8 mouse cellular contexts compared by ENCODE assay signal in genomic region chr14:73324634-73325455, GRCm38 (mm10). TPM values are rescaled to one million over a fixed set of nuclear protein-coding genes. Genes with fewer than 3 reads are reported as not detected.
DNase-seq lines count a peak whose midpoint lies in the region; ATAC-seq lines count a peak whose summit lies in the region.

No protein-coding gene starts in this region.

- peak overlapping the region; percentile 97 for H3K4me3 ChIP-seq in hindbrain, embryonic 16.5 days (ENCODE audit: low read length)
- H3K4me3 ChIP-seq in limb, embryonic 15.5 days = peak overlapping the region; percentile 88
- peak overlapping the region; percentile 94 for H3K4me3 ChIP-seq in midbrain, embryonic 16.5 days (ENCODE audit: low read depth, low read length)
- peak overlapping the region; percentile 92 for H3K4me3 ChIP-seq in stomach, embryonic 15.5 days (replicated peaks)

- peak overlapping the region; percentile 97 for H3K9ac ChIP-seq in hindbrain, embryonic 16.5 days (ENCODE audit: low read depth, low read length)
- H3K9ac ChIP-seq in limb, embryonic 15.5 days = peak overlapping the region; percentile 76
- H3K9ac ChIP-seq in midbrain, embryonic 16.5 days (ENCODE audit: low read depth, low read length) = peak overlapping the region; percentile 93
- H3K9ac ChIP-seq in stomach, embryonic 15.5 days = peak overlapping the region; percentile 68

- H3K27ac ChIP-seq in hindbrain, embryonic 16.5 days (ENCODE audit: low read depth, low read length) = peak overlapping the region; percentile 97
- H3K27ac ChIP-seq in limb, embryonic 15.5 days = peak overlapping the region; percentile 88
- H3K27ac ChIP-seq in midbrain, embryonic 16.5 days (ENCODE audit: low read length) = peak overlapping the region; percentile 93
- peak overlapping the region; percentile 84 for H3K27ac ChIP-seq in stomach, embryonic 15.5 days

- no peaks in the 10 kb centered on the region for H3K36me3 ChIP-seq in hindbrain, embryonic 16.5 days (ENCODE audit: control insufficient read depth, insufficient read depth, low read length)
- H3K36me3 ChIP-seq in limb, embryonic 15.5 days = no peaks in the 10 kb centered on the region
- 0 out of 2 replicates have a peak, but pooled peaks cover 6% of the 10 kb centered on the region for H3K36me3 ChIP-seq in midbrain, embryonic 16.5 days (ENCODE audit: control insufficient read depth, insufficient read depth, low read length)
- H3K36me3 ChIP-seq in stomach, embryonic 15.5 days = no peaks in the 10 kb centered on the region

- no peaks in the 10 kb centered on the region for H3K9me3 ChIP-seq in hindbrain, embryonic 16.5 days (ENCODE audit: control insufficient read depth, low read length)
- H3K9me3 ChIP-seq in limb, embryonic 15.5 days = no peaks in the 10 kb centered on the region
- H3K9me3 ChIP-seq in midbrain, embryonic 16.5 days (replicated peaks; ENCODE audit: control insufficient read depth, low read length, poor library complexity, severe bottlenecking) = no peaks in the 10 kb centered on the region
- H3K9me3 ChIP-seq in stomach, embryonic 15.5 days = no peaks in the 10 kb centered on the region

- 0% methylated on average over 53 of the region's 55 CpGs for WGBS in hindbrain, embryonic 16.5 days
- under 1% methylated on average over 47 of the region's 55 CpGs for WGBS in limb, embryonic 15.5 days
- WGBS in midbrain, embryonic 16.5 days = under 1% methylated on average over 44 of the region's 55 CpGs
- under 1% methylated on average over 54 of the region's 55 CpGs for WGBS in stomach, embryonic 15.5 days

- peak; percentile 47 to 51 for DNase-seq in layer of hippocampus, postnatal 10 days (ENCODE audit: low spot score in 2 of 2)
- no peak for DNase-seq in layer of hippocampus, adult 8-10 months (ENCODE audit: low spot score in 2 of 2)
- peak; percentile 69 to 71 for DNase-seq in cerebellum, postnatal 10 days
- DNase-seq in gastrocnemius, adult 18-20 months (ENCODE audit: low spot score) = peak; percentile 24

- no peaks in the 10 kb centered on the region for H3K27me3 ChIP-seq in hindbrain, embryonic 16.5 days (replicated peaks; ENCODE audit: control insufficient read depth, insufficient read depth, low read length)
- no peaks in the 10 kb centered on the region for H3K27me3 ChIP-seq in limb, embryonic 15.5 days
- no peaks in the 10 kb centered on the region for H3K27me3 ChIP-seq in midbrain, embryonic 16.5 days (ENCODE audit: control insufficient read depth, insufficient read depth, low read depth, low read length)
- H3K27me3 ChIP-seq in stomach, embryonic 15.5 days (replicated peaks) = no peaks in the 10 kb centered on the region

- ATAC-seq in hindbrain, embryonic 16.5 days = peak; percentile 53; the same call in 1 of the 2 replicates
- 0 out of 2 replicates have a peak, but pooled peaks have one; percentile 20 for ATAC-seq in limb, embryonic 15.5 days (ENCODE audit: insufficient number of reproducible peaks, low FRiP score, low TSS enrichment, low read depth)
- ATAC-seq in midbrain, embryonic 16.5 days = peak; percentile 76
- ATAC-seq in stomach, embryonic 15.5 days (ENCODE audit: insufficient read depth, low FRiP score, low read depth) = peak; percentile 47

- peaks cover 11% of the 10 kb centered on the region for H3K4me1 ChIP-seq in hindbrain, embryonic 16.5 days (ENCODE audit: control insufficient read depth, insufficient read depth, low read depth, low read length)
- peaks cover 13% of the 10 kb centered on the region for H3K4me1 ChIP-seq in limb, embryonic 15.5 days
- peaks cover 19% of the 10 kb centered on the region for H3K4me1 ChIP-seq in midbrain, embryonic 16.5 days (ENCODE audit: control insufficient read depth, insufficient read depth, low read length)
- H3K4me1 ChIP-seq in stomach, embryonic 15.5 days = no peaks in the 10 kb centered on the region

- peak overlapping the region; percentile 94 for H3K4me2 ChIP-seq in hindbrain, embryonic 16.5 days (ENCODE audit: low read length)
- peak overlapping the region; percentile 89 for H3K4me2 ChIP-seq in limb, embryonic 15.5 days
- H3K4me2 ChIP-seq in midbrain, embryonic 16.5 days (ENCODE audit: low read length) = peak overlapping the region; percentile 83
- H3K4me2 ChIP-seq in stomach, embryonic 15.5 days = peak overlapping the region; percentile 89

RNA-seq across cellular contexts. Expression of gene Rb1, which starts 0.8 kb away (rescaled TPM):
- 10 to 100 TPM; 42.4 to 49.7 TPM for total RNA-seq in layer of hippocampus, postnatal 10 days (2021)
- 10 to 100 TPM; 36.3 to 46.1 (median 39.2) TPM for total RNA-seq in layer of hippocampus, adult 8-10 months (2022)
- total RNA-seq in gastrocnemius, adult 18-20 months (2021) = 10 to 100 TPM; 15.5 to 17.8 TPM
- 20.4 and 22.3 TPM in 2 replicates for polyA plus RNA-seq in hindbrain, embryonic 16.5 days (2015; fragmentation: Nextera tagmentation; extraction: Ambion mirVana)
- 18.0 and 23.2 TPM in 2 replicates for polyA plus RNA-seq in limb, embryonic 15.5 days (2015; fragmentation: Nextera tagmentation; extraction: Ambion mirVana)
- polyA plus RNA-seq in midbrain, embryonic 16.5 days (2015; fragmentation: Nextera tagmentation; extraction: Ambion mirVana) = 20.4 and 20.6 TPM in 2 replicates
- polyA plus RNA-seq in stomach, embryonic 15.5 days (2015; fragmentation: Nextera tagmentation; extraction: Ambion mirVana) = 22.9 and 26.0 TPM in 2 replicates

Comparison
In these comparisons a context has a peak if more than half of its experiments do, and no peak if none do; other contexts are left out.
1. DNase-seq: peak in layer of hippocampus, postnatal 10 days (2 of 2), cerebellum, postnatal 10 days (2 of 2) and gastrocnemius, adult 18-20 months (single experiment); none in layer of hippocampus, adult 8-10 months (0 of 2).
2. ATAC-seq: peak in every context shown above with its lines; median percentile 76 in midbrain, embryonic 16.5 days; 53 in hindbrain, embryonic 16.5 days; 47 in stomach, embryonic 15.5 days; 20 in limb, embryonic 15.5 days.
3. Peak in every context shown above with its lines, with median percentiles within 50 percentile points of each other: H3K27ac ChIP-seq, H3K4me2 ChIP-seq, H3K4me3 ChIP-seq and H3K9ac ChIP-seq.